Mouse (Mus musculus) stomach, postnatal 0 days (tissue): ENCODE measurements at regions not wholly inside any gene's neighbourhood (a gene's known extent, or its start where the extent isn't known, plus 50 kb on each side); places are given as distances from the start of the nearest gene placed in this dataset.
"Not testable (repeated sequence)": the region's sequence is repeated elsewhere in the genome, so short reads cannot be mapped to it uniquely, and the experiment has no call there.

Source experiments
- ATAC-seq: fragments of 200-750 bp; cut with Nextera tagmentation; 2 replicates; pipeline ENCODE4 v1.8.0; 2017; ENCODE audit not compliant: low FRiP score, low TSS enrichment
- DNase-seq: peaks from one replicate; pipeline ENCODE4 v3.0.0-alpha.2; 2016; ENCODE audit warnings: low spot score
- H3K27ac ChIP-seq: fragments of 300-500 bp; sonication (generic); replicated peaks from 2 replicates; pipeline ENCODE4 v1.5.1; 2014; ENCODE audit warnings: mild to moderate bottlenecking, control low read depth
- H3K27me3 ChIP-seq: fragments of 300-500 bp; sonication (generic); 2 replicates; pipeline ENCODE4 v1.6.1; 2014; ENCODE audit warnings: low read length; ENCODE audit not compliant: control insufficient read depth, insufficient read depth
- H3K36me3 ChIP-seq: fragments of 300-500 bp; sonication (generic); 2 replicates; pipeline ENCODE4 v1.6.1; 2014; ENCODE audit warnings: low read length, mixed read lengths; ENCODE audit not compliant: control insufficient read depth, insufficient read depth
- H3K4me1 ChIP-seq: fragments of 300-500 bp; sonication (generic); replicated peaks from 2 replicates; pipeline ENCODE4 v1.6.1; 2014; ENCODE audit warnings: antibody characterized with exemption; ENCODE audit not compliant: control insufficient read depth, insufficient read depth
- H3K4me2 ChIP-seq: fragments of 300-500 bp; sonication (generic); replicated peaks from 2 replicates; pipeline ENCODE4 v1.6.1; 2014; ENCODE audit warnings: low read depth, mild to moderate bottlenecking, control low read depth, moderate library complexity
- H3K4me3 ChIP-seq: fragments of 300-500 bp; sonication (generic); 2 replicates; pipeline ENCODE4 v1.5.1; 2014; ENCODE audit warnings: low read depth, low read length, control low read depth
- H3K9ac ChIP-seq: fragments of 300-500 bp; sonication (generic); 2 replicates; pipeline ENCODE4 v1.6.1; 2014; ENCODE audit warnings: mild to moderate bottlenecking, low read length, control low read depth, mixed read lengths
- H3K9me3 ChIP-seq: fragments of 300-500 bp; sonication (generic); 2 replicates; pipeline ENCODE4 v1.6.1; 2016; ENCODE audit warnings: low read length; ENCODE audit not compliant: control insufficient read depth
- CTCF ChIP-seq: IDR thresholded peaks from 2 replicates; pipeline ENCODE4 v1.5.1; 2016; ENCODE audit warnings: antibody characterized with exemption, low read depth, mild to moderate bottlenecking, moderate library complexity
- EP300 ChIP-seq: optimal IDR thresholded peaks from 2 replicates; pipeline ENCODE3; 2016; ENCODE audit warnings: antibody characterized with exemption
- WGBS: fragments of 180-500 bp; shearing (Covaris S2); extraction: QIAGEN DNeasy Blood & Tissue Kit; methylation state at CpG from one replicate; pipeline ENCODE4 v1.1.7; 2014; 5-methylcytosine and 5-hydroxymethylcytosine counted together

DNA sequence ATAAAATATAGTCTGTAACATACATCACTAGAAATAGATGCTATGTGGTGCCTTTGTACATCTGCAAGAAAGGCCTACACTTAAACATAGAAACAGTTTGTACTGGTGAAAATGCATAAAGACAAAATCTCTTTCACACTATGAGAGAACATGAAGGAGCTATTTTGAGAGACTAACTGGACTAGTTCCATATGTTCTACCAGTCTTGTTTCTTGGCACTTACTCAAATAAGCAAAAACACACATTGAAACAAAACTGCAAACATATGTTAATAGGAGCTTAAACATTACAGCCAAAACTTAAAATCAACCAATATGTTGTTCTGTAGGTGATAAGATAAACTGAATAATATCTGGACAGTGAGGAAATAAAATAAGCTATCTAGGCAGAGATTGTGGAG, 1157.1 kb upstream of the Nova1 start:
- Histone ChIP-seq H3K4me1 (no peaks in the 10 kb centered on the region), H3K27ac (no peak overlapping the region), H3K4me3 (no peak overlapping the region), H3K36me3 (no peaks in the 10 kb centered on the region), H3K27me3 (no peaks in the 10 kb centered on the region), H3K4me2 (no peak overlapping the region), H3K9ac (no peak overlapping the region), H3K9me3 (no peaks in the 10 kb centered on the region)
- no peak for ATAC-seq
- no peak for DNase-seq
- TF ChIP-seq EP300 (no peak), CTCF (no peak)

DNA sequence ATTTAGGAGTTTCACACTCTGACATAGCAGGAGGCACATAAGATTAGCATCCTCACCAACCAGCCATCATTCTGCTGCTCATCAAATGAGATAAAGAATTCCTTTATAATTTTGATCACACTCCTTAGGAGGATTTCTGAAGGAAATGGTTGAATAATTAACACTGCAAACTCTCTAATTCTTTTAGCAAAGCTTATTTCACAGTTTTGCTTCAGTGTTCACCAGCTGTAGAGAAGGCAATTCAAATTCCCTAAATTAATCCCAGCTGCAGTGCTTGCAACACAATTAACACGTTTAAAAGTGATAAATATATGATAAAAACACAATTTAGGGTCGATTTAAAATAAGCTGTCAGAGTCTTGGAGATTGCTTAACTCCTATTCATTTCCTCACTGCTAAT, 1150.9 kb upstream of the Nova1 start:
- TF ChIP-seq EP300: no peak
- no peak for TF ChIP-seq CTCF
- Histone ChIP-seq H3K4me2 (no peak overlapping the region), H3K27me3 (no peaks in the 10 kb centered on the region), H3K9me3 (no peaks in the 10 kb centered on the region), H3K9ac (no peak overlapping the region), H3K27ac (no peak overlapping the region), H3K4me3 (no peak overlapping the region), H3K36me3 (no peaks in the 10 kb centered on the region), H3K4me1 (no peaks in the 10 kb centered on the region)
- ATAC-seq (no peak), DNase-seq (no peak)
- WGBS: 43% methylated on average over 2 of the region's 2 CpGs

DNA sequence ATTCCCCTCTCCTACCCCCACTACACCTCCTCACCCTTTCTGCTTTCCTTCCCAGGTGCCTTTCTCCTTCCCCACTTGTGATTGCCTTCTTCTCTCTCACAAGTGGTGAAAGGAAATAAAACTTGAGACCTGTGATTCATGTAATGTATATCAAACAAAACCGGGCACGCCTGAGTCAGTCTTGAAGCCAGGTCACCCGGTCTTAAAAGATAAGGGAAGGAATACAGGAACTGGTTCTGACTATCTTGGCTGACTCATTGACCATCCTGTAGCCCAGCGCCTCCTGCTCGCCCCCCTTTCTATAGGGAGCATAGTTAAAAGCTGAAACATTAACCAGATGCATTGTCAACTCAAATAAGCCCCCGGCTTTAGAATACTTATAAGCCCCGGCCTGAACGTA, 1135.6 kb upstream of the Nova1 start:
- no peaks in the 10 kb centered on the region for H3K27me3 ChIP-seq
- no peak overlapping the region for H3K27ac ChIP-seq
- H3K36me3 ChIP-seq: no peaks in the 10 kb centered on the region
- H3K4me1 ChIP-seq: no peaks in the 10 kb centered on the region
- DNase-seq: peak; percentile 16
- H3K9me3 ChIP-seq: no peaks in the 10 kb centered on the region
- no peak for TF ChIP-seq EP300
- TF ChIP-seq CTCF: no peak
- peak; percentile 88 for ATAC-seq
- 50% methylated on average over 8 of the region's 8 CpGs for WGBS
- no peak overlapping the region for H3K9ac ChIP-seq
- no peak overlapping the region for H3K4me2 ChIP-seq
- H3K4me3 ChIP-seq: no peak overlapping the region

DNA sequence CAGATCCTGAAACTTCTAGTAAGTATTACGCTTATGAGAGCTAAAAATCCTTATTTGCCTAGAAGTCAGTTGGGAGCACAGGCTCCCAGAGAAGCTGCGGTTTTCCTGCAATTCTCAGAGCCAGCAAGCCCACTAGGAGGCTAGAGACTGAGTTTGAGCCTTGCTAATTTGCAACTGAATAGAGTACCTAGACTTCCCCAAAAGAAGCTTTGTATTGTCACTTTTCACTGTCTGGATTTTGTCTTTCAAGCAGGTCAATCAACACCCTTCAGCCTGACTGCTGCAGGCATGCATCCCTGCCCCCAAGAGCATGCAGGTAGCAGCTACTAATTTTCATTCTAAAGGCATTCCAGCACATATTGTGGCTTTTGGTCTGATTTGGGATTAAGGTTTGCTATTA, 1120.8 kb upstream of the Nova1 start:
- H3K9ac ChIP-seq, H3K4me1 ChIP-seq, H3K27me3 ChIP-seq, H3K36me3 ChIP-seq, DNase-seq, H3K27ac ChIP-seq, H3K4me3 ChIP-seq, ATAC-seq, H3K9me3 ChIP-seq, H3K4me2 ChIP-seq: not testable (repeated sequence)
- WGBS: 71% methylated on average over 2 of the region's 2 CpGs

DNA sequence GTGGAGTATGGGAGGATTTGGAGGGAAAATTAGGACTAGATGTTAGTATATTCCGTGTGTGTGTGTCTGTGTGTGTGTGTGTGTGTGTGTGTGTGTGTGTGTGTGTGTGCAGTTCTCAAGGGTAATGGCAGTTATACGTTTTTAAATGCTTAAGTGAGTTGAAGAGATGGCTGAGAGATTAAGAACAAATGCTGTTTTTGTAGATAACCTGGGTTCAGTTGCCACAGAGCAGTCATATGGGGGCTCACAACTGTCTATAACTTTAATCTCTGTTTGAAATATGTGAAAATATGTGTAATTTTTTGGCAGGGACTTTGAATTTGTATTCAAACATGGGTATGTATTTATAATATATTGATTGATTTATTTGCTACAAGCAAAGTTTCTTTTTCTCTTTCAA, 1108.3 kb upstream of the Nova1 start:
- H3K9me3 ChIP-seq: no peaks in the 10 kb centered on the region
- ATAC-seq: no peak
- WGBS: 45% methylated on average over 2 of the region's 2 CpGs

More for the DNA sequence above, 1108.3 kb upstream of the Nova1 start:
- H3K27me3 ChIP-seq: no peaks in the 10 kb centered on the region
- H3K36me3 ChIP-seq: no peaks in the 10 kb centered on the region
- no peak overlapping the region for H3K4me3 ChIP-seq
- H3K4me1 ChIP-seq: no peaks in the 10 kb centered on the region
- H3K4me2 ChIP-seq: no peak overlapping the region
- H3K27ac ChIP-seq: no peak overlapping the region
- H3K9ac ChIP-seq: no peak overlapping the region
- no peak for DNase-seq
- TF ChIP-seq CTCF: no peak
- no peak for TF ChIP-seq EP300
